Mouse (Mus musculus): ENCODE data around the gene Dusp7. TPM values are rescaled to one million over a fixed set of nuclear protein-coding genes. Genes with fewer than 3 reads are reported as not detected.

Gene Dusp7
- polyA plus RNA-seq, 1 experiment from 2014 or later = 19.8 TPM

- no peak for ATAC-seq (replicated peaks; ENCODE audit: insufficient number of reproducible peaks, low FRiP score, low TSS enrichment)
- no peaks in the 10 kb centered on the region for H3K36me3 ChIP-seq (ENCODE audit: control insufficient read depth, insufficient read depth, low read length)
- no peaks in the 10 kb centered on the region for H3K27me3 ChIP-seq (ENCODE audit: control insufficient read depth, insufficient read depth, low read length)
- peaks cover 25% of the 10 kb centered on the region for H3K4me1 ChIP-seq (ENCODE audit: control insufficient read depth, insufficient read depth, low read length)
- H3K9ac ChIP-seq (ENCODE audit: low read depth, low read length) = no peak overlapping the region
- no peak overlapping the region for H3K27ac ChIP-seq (ENCODE audit: low read depth, low read length)
- no peaks in the 10 kb centered on the region for H3K9me3 ChIP-seq (replicated peaks; ENCODE audit: control insufficient read depth, low read length)
- no peak overlapping the region for H3K4me2 ChIP-seq
- no peak overlapping the region for H3K4me3 ChIP-seq (ENCODE audit: low read depth, low read length)
- 59% methylated on average over 3 of the region's 3 CpGs for WGBS (ENCODE audit: insufficient replicate concordance)
Observed at GRCm38 (mm10) chr9:106357167-106357566, 11.3 kb upstream of the Dusp7 start.

- no peaks in the 10 kb centered on the region for H3K9me3 ChIP-seq (replicated peaks; ENCODE audit: control insufficient read depth, low read length)
- WGBS (ENCODE audit: insufficient replicate concordance) = 74% methylated on average over 6 of the region's 6 CpGs
- peaks cover 13% of the 10 kb centered on the region for H3K4me1 ChIP-seq (ENCODE audit: control insufficient read depth, insufficient read depth, low read length)
- no peak overlapping the region for H3K27ac ChIP-seq (ENCODE audit: low read depth, low read length)
- no peak overlapping the region for H3K9ac ChIP-seq (ENCODE audit: low read depth, low read length)
- no peaks in the 10 kb centered on the region for H3K36me3 ChIP-seq (ENCODE audit: control insufficient read depth, insufficient read depth, low read length)
- H3K27me3 ChIP-seq (ENCODE audit: control insufficient read depth, insufficient read depth, low read length) = no peaks in the 10 kb centered on the region
- no peak overlapping the region for H3K4me2 ChIP-seq
- H3K4me3 ChIP-seq (ENCODE audit: low read depth, low read length) = no peak overlapping the region
- no peak for ATAC-seq (replicated peaks; ENCODE audit: insufficient number of reproducible peaks, low FRiP score, low TSS enrichment)
Observed at GRCm38 (mm10) chr9:106359297-106359696, 9.1 kb upstream of the Dusp7 start.

- H3K27me3 ChIP-seq (ENCODE audit: control insufficient read depth, insufficient read depth, low read length) = no peaks in the 10 kb centered on the region
- no peaks in the 10 kb centered on the region for H3K36me3 ChIP-seq (ENCODE audit: control insufficient read depth, insufficient read depth, low read length)
- H3K4me3 ChIP-seq (ENCODE audit: low read depth, low read length) = no peak overlapping the region
- H3K4me1 ChIP-seq (ENCODE audit: control insufficient read depth, insufficient read depth, low read length) = peaks cover 6% of the 10 kb centered on the region
- H3K9ac ChIP-seq (ENCODE audit: low read depth, low read length) = no peak overlapping the region
- H3K4me2 ChIP-seq = no peak overlapping the region
- ATAC-seq (replicated peaks; ENCODE audit: insufficient number of reproducible peaks, low FRiP score, low TSS enrichment) = no peak
- WGBS (ENCODE audit: insufficient replicate concordance) = 80% methylated on average over 6 of the region's 6 CpGs
- no peak overlapping the region for H3K27ac ChIP-seq (ENCODE audit: low read depth, low read length)
- no peaks in the 10 kb centered on the region for H3K9me3 ChIP-seq (replicated peaks; ENCODE audit: control insufficient read depth, low read length)
Observed at GRCm38 (mm10) chr9:106361140-106361539, 7.3 kb upstream of the Dusp7 start.

GRCm38 (mm10) chr9:106365333-106365732 is 3.1 kb upstream of the Dusp7 start:
- H3K36me3 ChIP-seq (ENCODE audit: control insufficient read depth, insufficient read depth, low read length) = no peaks in the 10 kb centered on the region
- peaks cover 12% of the 10 kb centered on the region for H3K4me1 ChIP-seq (ENCODE audit: control insufficient read depth, insufficient read depth, low read length)
- no peak for ATAC-seq (replicated peaks; ENCODE audit: insufficient number of reproducible peaks, low FRiP score, low TSS enrichment)
- H3K4me3 ChIP-seq (ENCODE audit: low read depth, low read length) = no peak overlapping the region
- H3K4me2 ChIP-seq = no peak overlapping the region
- peak overlapping the region; percentile 59; the same call in 1 of the 2 replicates for H3K27ac ChIP-seq (ENCODE audit: low read depth, low read length)
- WGBS (ENCODE audit: insufficient replicate concordance) = 62% methylated on average over 7 of the region's 7 CpGs
- no peak overlapping the region for H3K9ac ChIP-seq (ENCODE audit: low read depth, low read length)
- no peaks in the 10 kb centered on the region for H3K9me3 ChIP-seq (replicated peaks; ENCODE audit: control insufficient read depth, low read length)
- no peaks in the 10 kb centered on the region for H3K27me3 ChIP-seq (ENCODE audit: control insufficient read depth, insufficient read depth, low read length)

GRCm38 (mm10) chr9:106366188-106366587 is 2.2 kb upstream of the Dusp7 start:
- Histone ChIP-seq H3K4me2 (no peak overlapping the region), H3K4me3 (ENCODE audit: low read depth, low read length) (no peak overlapping the region), H3K9me3 (replicated peaks; ENCODE audit: control insufficient read depth, low read length) (no peaks in the 10 kb centered on the region), H3K36me3 (ENCODE audit: control insufficient read depth, insufficient read depth, low read length) (peaks cover 1% of the 10 kb centered on the region; the same call in 1 of the 2 replicates), H3K27ac (ENCODE audit: low read depth, low read length) (no peak overlapping the region), H3K9ac (ENCODE audit: low read depth, low read length) (no peak overlapping the region), H3K4me1 (ENCODE audit: control insufficient read depth, insufficient read depth, low read length) (peaks cover 21% of the 10 kb centered on the region), H3K27me3 (ENCODE audit: control insufficient read depth, insufficient read depth, low read length) (no peaks in the 10 kb centered on the region)
- WGBS (ENCODE audit: insufficient replicate concordance) = 72% methylated on average over 1 of the region's 1 CpGs
- no peak for ATAC-seq (replicated peaks; ENCODE audit: insufficient number of reproducible peaks, low FRiP score, low TSS enrichment)

- Histone ChIP-seq H3K4me1 (ENCODE audit: control insufficient read depth, insufficient read depth, low read length) (peaks cover 29% of the 10 kb centered on the region), H3K9ac (ENCODE audit: low read depth, low read length) (peak overlapping the region; percentile 65), H3K36me3 (ENCODE audit: control insufficient read depth, insufficient read depth, low read length) (peaks cover 5% of the 10 kb centered on the region; the same call in 1 of the 2 replicates), H3K27me3 (ENCODE audit: control insufficient read depth, insufficient read depth, low read length) (no peaks in the 10 kb centered on the region), H3K9me3 (replicated peaks; ENCODE audit: control insufficient read depth, low read length) (no peaks in the 10 kb centered on the region), H3K4me3 (ENCODE audit: low read depth, low read length) (peak overlapping the region; percentile 88), H3K4me2 (peak overlapping the region; percentile 99), H3K27ac (ENCODE audit: low read depth, low read length) (no peak overlapping the region)
- no peak for ATAC-seq (replicated peaks; ENCODE audit: insufficient number of reproducible peaks, low FRiP score, low TSS enrichment)
- 23% methylated on average over 5 of the region's 5 CpGs for WGBS (ENCODE audit: insufficient replicate concordance)
Observed at GRCm38 (mm10) chr9:106367001-106367400, 1.4 kb upstream of the Dusp7 start.

GRCm38 (mm10) chr9:106367592-106368111 is 780 bp upstream of the Dusp7 start:
- peaks cover 35% of the 10 kb centered on the region for H3K4me1 ChIP-seq (ENCODE audit: control insufficient read depth, insufficient read depth, low read length)
- peak overlapping the region; percentile 90 for H3K9ac ChIP-seq (ENCODE audit: low read depth, low read length)
- H3K27me3 ChIP-seq (ENCODE audit: control insufficient read depth, insufficient read depth, low read length) = no peaks in the 10 kb centered on the region
- peak overlapping the region; percentile 94 for H3K27ac ChIP-seq (ENCODE audit: low read depth, low read length)
- peak overlapping the region; percentile 99 for H3K4me2 ChIP-seq
- no peaks in the 10 kb centered on the region for H3K9me3 ChIP-seq (replicated peaks; ENCODE audit: control insufficient read depth, low read length)
- WGBS (ENCODE audit: insufficient replicate concordance) = under 1% methylated on average over 36 of the region's 36 CpGs
- ATAC-seq (replicated peaks; ENCODE audit: insufficient number of reproducible peaks, low FRiP score, low TSS enrichment) = peak; percentile 90
- peak overlapping the region; percentile 88 for H3K4me3 ChIP-seq (ENCODE audit: low read depth, low read length)
- H3K36me3 ChIP-seq (ENCODE audit: control insufficient read depth, insufficient read depth, low read length) = peaks cover 6% of the 10 kb centered on the region

GRCm38 (mm10) chr9:106368831-106369501 is 534 bp downstream of the Dusp7 start:
- peaks cover 35% of the 10 kb centered on the region for H3K4me1 ChIP-seq (ENCODE audit: control insufficient read depth, insufficient read depth, low read length)

More at GRCm38 (mm10) chr9:106368831-106369501, 534 bp downstream of the Dusp7 start:
- Histone ChIP-seq H3K4me3 (ENCODE audit: low read depth, low read length) (peak overlapping the region; percentile 88), H3K9me3 (replicated peaks; ENCODE audit: control insufficient read depth, low read length) (no peaks in the 10 kb centered on the region), H3K27ac (ENCODE audit: low read depth, low read length) (peak overlapping the region; percentile 94), H3K27me3 (ENCODE audit: control insufficient read depth, insufficient read depth, low read length) (no peaks in the 10 kb centered on the region), H3K4me2 (peak overlapping the region; percentile 99), H3K9ac (ENCODE audit: low read depth, low read length) (peak overlapping the region; percentile 90), H3K36me3 (ENCODE audit: control insufficient read depth, insufficient read depth, low read length) (peaks cover 15% of the 10 kb centered on the region)
- ATAC-seq (replicated peaks; ENCODE audit: insufficient number of reproducible peaks, low FRiP score, low TSS enrichment) = no peak
- under 1% methylated on average over 67 of the region's 72 CpGs for WGBS (ENCODE audit: insufficient replicate concordance)

Measured in heart, embryonic 11.5 days (tissue).